Mouse (Mus musculus): ENCODE measurements around the gene Pabpc1l. TPM values are rescaled to one million over a fixed set of nuclear protein-coding genes. Genes with fewer than 3 reads are reported as not detected.

Gene Pabpc1l
- polyA plus RNA-seq, 1 experiment from 2014 or later = 2.0 TPM

GRCm38 (mm10) chr2:164007547-164007946 lies 17.7 kb upstream of the Pabpc1l start:
- Histone ChIP-seq H3K9ac (no peak overlapping the region), H3K9me3 (replicated peaks) (no peaks in the 10 kb centered on the region), H3K36me3 (peaks cover 10% of the 10 kb centered on the region), H3K27me3 (no peaks in the 10 kb centered on the region), H3K27ac (replicated peaks) (no peak overlapping the region), H3K4me3 (replicated peaks) (no peak overlapping the region), H3K4me1 (peaks cover 31% of the 10 kb centered on the region), H3K4me2 (replicated peaks) (no peak overlapping the region)
- ATAC-seq (ENCODE audit: insufficient number of reproducible peaks, low FRiP score, low TSS enrichment, low read depth) = no peak
- 88% methylated on average over 8 of the region's 8 CpGs for WGBS

- Histone ChIP-seq H3K4me1 (peaks cover 30% of the 10 kb centered on the region), H3K9ac (no peak overlapping the region), H3K36me3 (peaks cover 13% of the 10 kb centered on the region), H3K27ac (replicated peaks) (no peak overlapping the region), H3K27me3 (no peaks in the 10 kb centered on the region), H3K4me3 (replicated peaks) (no peak overlapping the region), H3K4me2 (replicated peaks) (no peak overlapping the region), H3K9me3 (replicated peaks) (no peaks in the 10 kb centered on the region)
- no peak for ATAC-seq (ENCODE audit: insufficient number of reproducible peaks, low FRiP score, low TSS enrichment, low read depth)
- WGBS = 62% methylated on average over 2 of the region's 2 CpGs
Observed at GRCm38 (mm10) chr2:164007987-164008545, 17.2 kb upstream of the Pabpc1l start.

- no peaks in the 10 kb centered on the region for H3K27me3 ChIP-seq
- no peak overlapping the region for H3K9ac ChIP-seq
- 86% methylated on average over 6 of the region's 6 CpGs for WGBS
- no peak overlapping the region for H3K4me3 ChIP-seq (replicated peaks)
- H3K36me3 ChIP-seq = peaks cover 24% of the 10 kb centered on the region
- no peaks in the 10 kb centered on the region for H3K9me3 ChIP-seq (replicated peaks)
- no peak overlapping the region for H3K27ac ChIP-seq (replicated peaks)
- peaks cover 25% of the 10 kb centered on the region for H3K4me1 ChIP-seq
- no peak for ATAC-seq (ENCODE audit: insufficient number of reproducible peaks, low FRiP score, low TSS enrichment, low read depth)
- no peak overlapping the region for H3K4me2 ChIP-seq (replicated peaks)
Observed at GRCm38 (mm10) chr2:164009227-164009626, 16.0 kb upstream of the Pabpc1l start.

DNA sequence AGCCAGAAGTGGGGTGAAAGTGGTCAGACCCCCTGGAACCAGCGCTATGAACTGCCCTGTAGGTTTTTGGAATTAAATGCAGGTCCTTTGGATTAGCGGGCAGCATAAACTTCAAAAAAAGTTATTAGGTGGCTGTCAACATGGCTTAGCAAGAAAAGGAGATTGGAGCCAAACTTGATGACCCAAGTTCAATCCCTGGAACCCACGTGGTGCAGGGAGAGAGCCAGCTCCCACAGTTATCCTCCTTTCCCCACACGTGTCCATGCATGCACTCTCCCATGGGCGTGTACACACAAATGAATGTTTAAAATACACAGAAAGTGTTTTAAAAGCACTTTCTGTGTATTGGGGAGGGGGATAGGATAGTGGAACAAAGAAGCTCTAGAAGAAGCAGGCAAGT lies 14.8 kb upstream of the Pabpc1l start:
- Histone ChIP-seq H3K27me3 (no peaks in the 10 kb centered on the region), H3K9me3 (replicated peaks) (no peaks in the 10 kb centered on the region), H3K4me2 (replicated peaks) (no peak overlapping the region), H3K9ac (no peak overlapping the region), H3K36me3 (peaks cover 36% of the 10 kb centered on the region), H3K27ac (replicated peaks) (no peak overlapping the region), H3K4me3 (replicated peaks) (no peak overlapping the region), H3K4me1 (peaks cover 23% of the 10 kb centered on the region)
- 65% methylated on average over 5 of the region's 5 CpGs for WGBS
- ATAC-seq (ENCODE audit: insufficient number of reproducible peaks, low FRiP score, low TSS enrichment, low read depth) = no peak

GRCm38 (mm10) chr2:164010944-164011343 lies 14.3 kb upstream of the Pabpc1l start:
- H3K27ac ChIP-seq (replicated peaks) = no peak overlapping the region
- H3K27me3 ChIP-seq = no peaks in the 10 kb centered on the region
- no peak for ATAC-seq (ENCODE audit: insufficient number of reproducible peaks, low FRiP score, low TSS enrichment, low read depth)
- no peak overlapping the region for H3K4me3 ChIP-seq (replicated peaks)
- H3K36me3 ChIP-seq = peaks cover 40% of the 10 kb centered on the region
- peaks cover 19% of the 10 kb centered on the region for H3K4me1 ChIP-seq
- H3K9ac ChIP-seq = no peak overlapping the region
- 79% methylated on average over 3 of the region's 3 CpGs for WGBS
- H3K9me3 ChIP-seq (replicated peaks) = no peaks in the 10 kb centered on the region
- no peak overlapping the region for H3K4me2 ChIP-seq (replicated peaks)

DNA sequence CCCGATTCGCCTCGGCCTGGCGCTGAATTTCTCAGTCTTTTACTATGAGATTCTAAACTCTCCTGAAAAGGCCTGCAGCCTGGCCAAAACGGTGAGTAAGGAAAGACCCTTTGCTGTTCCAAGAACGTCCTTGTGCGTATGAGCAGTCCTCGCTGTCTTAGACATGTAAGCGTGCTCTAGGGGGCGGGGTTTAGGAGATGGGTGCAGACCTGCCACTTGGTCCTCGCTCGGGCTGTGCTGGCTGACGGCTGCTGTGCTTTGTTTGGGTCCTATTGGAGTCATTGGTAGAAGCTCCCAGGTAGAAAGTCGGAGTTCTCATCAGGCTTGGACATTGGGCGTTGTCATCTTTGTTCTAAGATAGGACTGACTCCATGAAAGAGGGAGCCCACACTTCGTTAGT lies 9.9 kb upstream of the Pabpc1l start:
- Histone ChIP-seq H3K4me1 (peaks cover 6% of the 10 kb centered on the region; the same call in 1 of the 2 replicates), H3K9me3 (replicated peaks) (no peaks in the 10 kb centered on the region), H3K4me2 (replicated peaks) (no peak overlapping the region), H3K36me3 (peaks cover 81% of the 10 kb centered on the region), H3K27ac (replicated peaks) (no peak overlapping the region), H3K27me3 (no peaks in the 10 kb centered on the region), H3K9ac (no peak overlapping the region), H3K4me3 (replicated peaks) (no peak overlapping the region)
- ATAC-seq (ENCODE audit: insufficient number of reproducible peaks, low FRiP score, low TSS enrichment, low read depth) = no peak
- WGBS = 92% methylated on average over 16 of the region's 16 CpGs

- Histone ChIP-seq H3K4me3 (replicated peaks) (no peak overlapping the region), H3K4me1 (no peaks in the 10 kb centered on the region), H3K9ac (no peak overlapping the region), H3K36me3 (peaks cover 61% of the 10 kb centered on the region), H3K27me3 (no peaks in the 10 kb centered on the region), H3K27ac (replicated peaks) (no peak overlapping the region), H3K4me2 (replicated peaks) (no peak overlapping the region), H3K9me3 (replicated peaks) (no peaks in the 10 kb centered on the region)
- no peak for ATAC-seq (ENCODE audit: insufficient number of reproducible peaks, low FRiP score, low TSS enrichment, low read depth)
- WGBS = 90% methylated on average over 3 of the region's 3 CpGs
Observed at GRCm38 (mm10) chr2:164018910-164019309, 6.3 kb upstream of the Pabpc1l start.

- Histone ChIP-seq H3K4me3 (replicated peaks) (no peak overlapping the region), H3K4me1 (no peaks in the 10 kb centered on the region), H3K9me3 (replicated peaks) (no peaks in the 10 kb centered on the region), H3K4me2 (replicated peaks) (no peak overlapping the region), H3K36me3 (peaks cover 52% of the 10 kb centered on the region), H3K9ac (no peak overlapping the region), H3K27ac (replicated peaks) (no peak overlapping the region), H3K27me3 (no peaks in the 10 kb centered on the region)
- WGBS = 79% methylated on average over 4 of the region's 4 CpGs
- ATAC-seq (ENCODE audit: insufficient number of reproducible peaks, low FRiP score, low TSS enrichment, low read depth) = no peak
Observed at GRCm38 (mm10) chr2:164019943-164020342, 5.3 kb upstream of the Pabpc1l start.

- H3K4me1 ChIP-seq = no peaks in the 10 kb centered on the region
- H3K9ac ChIP-seq = no peak overlapping the region
- ATAC-seq (ENCODE audit: insufficient number of reproducible peaks, low FRiP score, low TSS enrichment, low read depth) = no peak
- no peaks in the 10 kb centered on the region for H3K27me3 ChIP-seq
- H3K36me3 ChIP-seq = peaks cover 30% of the 10 kb centered on the region
- 50% methylated on average over 2 of the region's 2 CpGs for WGBS
- H3K4me3 ChIP-seq (replicated peaks) = no peak overlapping the region
- H3K9me3 ChIP-seq (replicated peaks) = no peaks in the 10 kb centered on the region
- no peak overlapping the region for H3K4me2 ChIP-seq (replicated peaks)
- H3K27ac ChIP-seq (replicated peaks) = no peak overlapping the region
Observed at GRCm38 (mm10) chr2:164022104-164022503, 3.1 kb upstream of the Pabpc1l start.

- H3K27me3 ChIP-seq = no peaks in the 10 kb centered on the region
- no peaks in the 10 kb centered on the region for H3K36me3 ChIP-seq
- ATAC-seq (ENCODE audit: insufficient number of reproducible peaks, low FRiP score, low TSS enrichment, low read depth) = no peak
- 72% methylated on average over 10 of the region's 10 CpGs for WGBS
- no peaks in the 10 kb centered on the region for H3K4me1 ChIP-seq
- no peaks in the 10 kb centered on the region for H3K9me3 ChIP-seq (replicated peaks)
- H3K9ac ChIP-seq = no peak overlapping the region
- no peak overlapping the region for H3K4me3 ChIP-seq (replicated peaks)
- H3K4me2 ChIP-seq (replicated peaks) = no peak overlapping the region
- H3K27ac ChIP-seq (replicated peaks) = no peak overlapping the region
Observed at GRCm38 (mm10) chr2:164031147-164031546, 5.9 kb downstream of the Pabpc1l start.

GRCm38 (mm10) chr2:164032973-164033372 lies 7.7 kb downstream of the Pabpc1l start:
- Histone ChIP-seq H3K27me3 (no peaks in the 10 kb centered on the region), H3K4me3 (replicated peaks) (no peak overlapping the region), H3K9ac (no peak overlapping the region), H3K9me3 (replicated peaks) (no peaks in the 10 kb centered on the region), H3K27ac (replicated peaks) (no peak overlapping the region), H3K4me2 (replicated peaks) (no peak overlapping the region), H3K36me3 (no peaks in the 10 kb centered on the region), H3K4me1 (0 out of 2 replicates have a peak, but pooled peaks cover 3% of the 10 kb centered on the region)
- ATAC-seq (ENCODE audit: insufficient number of reproducible peaks, low FRiP score, low TSS enrichment, low read depth) = no peak
- 89% methylated on average over 3 of the region's 3 CpGs for WGBS

DNA sequence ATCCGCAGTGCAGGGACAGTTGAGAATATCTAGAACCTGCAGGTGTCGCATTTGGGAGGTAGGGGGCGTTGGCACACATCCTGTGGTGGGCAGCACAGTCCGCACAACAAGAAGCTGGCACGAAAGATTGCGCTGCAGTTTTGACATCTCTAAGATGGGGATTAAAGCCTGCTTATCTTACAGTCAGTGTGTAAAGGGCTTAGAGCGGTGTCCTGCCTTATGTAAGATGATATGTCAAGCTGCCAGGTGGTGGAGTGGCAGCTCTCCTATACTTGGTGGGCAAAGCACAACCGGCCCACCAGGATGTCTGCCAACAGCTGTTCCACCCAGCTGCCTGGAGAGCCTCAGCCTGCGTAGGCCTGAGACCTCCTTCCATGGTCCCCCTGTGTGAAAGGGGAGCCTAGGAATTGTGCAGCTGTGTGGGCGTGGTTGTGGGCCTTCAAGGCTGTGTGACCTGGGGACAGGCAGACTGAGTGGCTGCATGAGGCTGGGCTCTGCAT lies 11.3 kb downstream of the Pabpc1l start:
- 38% methylated on average over 10 of the region's 10 CpGs for WGBS
- no peak overlapping the region for H3K27ac ChIP-seq (replicated peaks)
- no peaks in the 10 kb centered on the region for H3K9me3 ChIP-seq (replicated peaks)
- H3K9ac ChIP-seq = no peak overlapping the region
- 0 out of 2 replicates have a peak, but pooled peaks cover 3% of the 10 kb centered on the region for H3K4me1 ChIP-seq
- no peaks in the 10 kb centered on the region for H3K36me3 ChIP-seq
- H3K27me3 ChIP-seq = no peaks in the 10 kb centered on the region
- no peak overlapping the region for H3K4me2 ChIP-seq (replicated peaks)
- no peak overlapping the region for H3K4me3 ChIP-seq (replicated peaks)
- ATAC-seq (ENCODE audit: insufficient number of reproducible peaks, low FRiP score, low TSS enrichment, low read depth) = peak; percentile 89
